Mouse (Mus musculus) hindbrain, postnatal 0 days (tissue): ENCODE results near the gene Gpx1. TPM values are rescaled to one million over a fixed set of nuclear protein-coding genes. Genes with fewer than 3 reads are reported as not detected.

Source experiments
- ATAC-seq: fragments of 200-750 bp; cut with Nextera tagmentation; 2 replicates; pipeline ENCODE4 v1.8.0; 2017; ENCODE audit warnings: mild to moderate bottlenecking, moderate TSS enrichment, moderate library complexity
- DNase-seq: peaks from one replicate; pipeline ENCODE4 v3.0.0-alpha.2; 2015; ENCODE audit warnings: low spot score
- H3K27ac ChIP-seq: fragments of 300-500 bp; sonication (generic); 2 replicates; pipeline ENCODE4 v1.5.1; 2014; ENCODE audit warnings: mild to moderate bottlenecking
- H3K27me3 ChIP-seq: fragments of 300-500 bp; sonication (generic); 2 replicates; pipeline ENCODE4 v1.6.1; 2014; ENCODE audit warnings: low read length, mixed read lengths; ENCODE audit not compliant: insufficient read depth
- H3K36me3 ChIP-seq: fragments of 300-500 bp; sonication (generic); 2 replicates; pipeline ENCODE4 v1.6.1; 2014; ENCODE audit warnings: low read length, mixed read lengths; ENCODE audit not compliant: insufficient read depth
- H3K4me1 ChIP-seq: fragments of 300-500 bp; sonication (generic); 2 replicates; pipeline ENCODE4 v1.6.1; 2014; ENCODE audit warnings: antibody characterized with exemption, low read length, mixed read lengths; ENCODE audit not compliant: insufficient read depth
- H3K4me2 ChIP-seq: fragments of 300-500 bp; sonication (generic); 2 replicates; pipeline ENCODE4 v1.6.1; 2014; ENCODE audit warnings: low read depth, mild to moderate bottlenecking, low read length, moderate library complexity, mixed read lengths
- H3K4me3 ChIP-seq: fragments of 300-500 bp; sonication (generic); 2 replicates; pipeline ENCODE4 v1.5.1; 2014; ENCODE audit warnings: low read length
- H3K9ac ChIP-seq: fragments of 300-500 bp; sonication (generic); replicated peaks from 2 replicates; pipeline ENCODE4 v1.6.1; 2014; ENCODE audit warnings: mild to moderate bottlenecking, low read length, moderate library complexity, mixed read lengths
- H3K9me3 ChIP-seq: fragments of 300-500 bp; sonication (generic); 2 replicates; pipeline ENCODE4 v1.6.1; 2016; ENCODE audit warnings: low read length, mixed read lengths
- CTCF ChIP-seq: IDR thresholded peaks from 2 replicates; pipeline ENCODE4 v1.5.1; 2016; ENCODE audit warnings: antibody characterized with exemption, control low read depth, low read depth
- WGBS: fragments of 180-500 bp; shearing (Covaris S2); extraction: QIAGEN DNeasy Blood & Tissue Kit; methylation state at CpG from one replicate; pipeline ENCODE4 v1.1.7; 2014; 5-methylcytosine and 5-hydroxymethylcytosine counted together
- polyA plus RNA-seq: library from polyadenylated mRNA; unstranded; fragments of >200 nt; fragmentation: Nextera tagmentation; extraction: Ambion mirVana; gene quantifications from 2 replicates; pipeline ENCODE4 v1.2.1, GENCODE M21; 2015
- total RNA-seq: library from RNA; depleted of rRNA; stranded (reverse); fragments of >200 nt; gene quantifications from 2 replicates; pipeline ENCODE4 v1.2.3, GENCODE M21; 2014; rRNA removed

Gpx1 gene
- total and polyA plus RNA-seq, 2 experiments from 2014 or later = 226 to 426 TPM

DNA sequence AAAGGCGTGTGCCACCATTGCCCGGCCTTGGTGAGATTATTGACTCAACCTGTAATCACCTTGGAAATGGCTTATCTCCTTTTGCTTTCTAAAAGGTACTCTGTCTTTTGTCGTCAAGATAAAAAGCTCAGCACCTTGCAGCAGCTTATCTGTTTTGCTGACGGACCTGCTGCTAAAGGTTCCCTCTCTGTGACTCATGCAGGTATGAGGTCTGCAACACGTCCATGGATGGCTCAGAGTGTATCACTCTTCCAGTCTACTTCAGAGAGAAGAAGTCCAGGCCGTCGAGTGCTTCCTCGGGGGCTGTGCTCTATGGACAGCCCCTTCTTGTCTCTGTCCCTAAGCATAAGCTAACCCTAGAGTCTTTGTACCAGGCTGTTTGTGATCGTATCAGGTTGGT is 39.5 kb downstream of the Gpx1 start:
- ATAC-seq (no peak), DNase-seq (no peak)
- Histone ChIP-seq H3K4me3 (no peak overlapping the region), H3K4me1 (no peaks in the 10 kb centered on the region), H3K36me3 (peaks cover 74% of the 10 kb centered on the region), H3K4me2 (no peak overlapping the region), H3K9me3 (no peaks in the 10 kb centered on the region), H3K9ac (no peak overlapping the region), H3K27me3 (no peaks in the 10 kb centered on the region), H3K27ac (no peak overlapping the region)
- no peak for TF ChIP-seq CTCF
- WGBS = 92% methylated on average over 9 of the region's 9 CpGs

DNA sequence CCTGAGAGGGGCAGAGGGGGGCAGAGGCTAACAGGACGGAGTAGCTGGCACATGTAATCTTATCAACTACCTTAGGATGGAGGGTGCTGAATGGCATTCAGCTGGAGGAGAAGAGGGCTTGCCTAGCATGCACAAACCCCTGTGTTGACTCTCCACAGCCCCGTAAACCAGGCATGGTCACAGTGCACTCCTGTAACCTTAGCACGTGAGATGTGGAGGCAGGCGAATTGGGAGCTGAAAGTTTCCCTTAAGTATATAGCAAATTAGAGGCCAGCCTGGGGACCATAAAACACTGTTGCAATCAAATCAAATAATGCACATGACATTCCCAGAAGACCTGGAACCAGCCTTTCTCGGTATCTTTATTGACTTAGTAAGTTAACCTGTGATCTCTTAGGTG is 40.0 kb downstream of the Gpx1 start:
- Histone ChIP-seq H3K27me3 (no peaks in the 10 kb centered on the region), H3K4me1 (no peaks in the 10 kb centered on the region), H3K4me2 (no peak overlapping the region), H3K4me3 (no peak overlapping the region), H3K36me3 (peaks cover 74% of the 10 kb centered on the region), H3K27ac (no peak overlapping the region), H3K9me3 (no peaks in the 10 kb centered on the region), H3K9ac (no peak overlapping the region)
- WGBS = 92% methylated on average over 5 of the region's 5 CpGs
- DNase-seq (no peak), ATAC-seq (no peak)
- TF ChIP-seq CTCF = no peak

DNA sequence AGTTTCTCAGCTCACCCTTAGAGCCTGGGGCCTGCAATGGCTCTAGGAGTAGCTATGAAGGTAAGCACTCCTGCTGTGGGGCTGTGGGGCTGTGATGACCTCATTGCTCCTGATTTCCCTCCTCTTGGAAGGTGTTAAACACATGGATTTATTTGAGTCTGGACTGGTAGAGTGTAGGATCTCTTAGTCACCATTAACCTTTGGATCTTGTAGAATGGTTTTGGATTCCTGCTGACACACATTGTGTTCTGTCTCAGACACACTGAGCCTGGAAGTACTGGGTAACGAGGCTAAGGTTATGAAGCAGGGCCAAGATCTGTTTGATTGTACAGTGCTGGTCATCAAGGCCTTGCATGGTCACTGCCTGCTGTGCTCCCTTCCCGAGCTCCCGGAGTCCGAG is 40.6 kb downstream of the Gpx1 start:
- Histone ChIP-seq H3K4me1 (no peaks in the 10 kb centered on the region), H3K9ac (no peak overlapping the region), H3K4me3 (no peak overlapping the region), H3K36me3 (peaks cover 74% of the 10 kb centered on the region), H3K4me2 (no peak overlapping the region), H3K27ac (no peak overlapping the region), H3K27me3 (no peaks in the 10 kb centered on the region), H3K9me3 (no peaks in the 10 kb centered on the region)
- no peak for ATAC-seq
- no peak for DNase-seq
- no peak for TF ChIP-seq CTCF
- WGBS = 87% methylated on average over 4 of the region's 4 CpGs

DNA sequence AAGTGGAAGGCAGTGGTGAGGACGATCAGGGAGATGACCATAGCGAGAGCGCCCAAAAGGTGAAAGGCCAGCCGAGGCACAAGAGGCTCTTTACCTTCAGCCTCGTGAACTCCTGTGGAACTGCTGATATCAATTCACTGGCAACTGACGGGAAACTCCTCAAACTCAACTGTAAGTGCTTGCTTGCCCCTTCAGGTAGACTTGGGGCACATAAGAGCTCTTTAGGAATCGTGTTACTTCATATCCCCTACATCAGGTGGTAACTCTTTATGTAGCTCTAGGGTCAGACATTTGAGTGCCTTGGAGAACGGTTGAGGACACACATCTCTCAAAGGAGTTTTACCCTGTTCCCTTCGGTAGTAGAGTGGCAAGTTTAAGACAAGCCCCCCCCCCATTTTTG is 42.7 kb downstream of the Gpx1 start:
- Histone ChIP-seq H3K27me3 (no peaks in the 10 kb centered on the region), H3K4me1 (no peaks in the 10 kb centered on the region), H3K9me3 (no peaks in the 10 kb centered on the region), H3K36me3 (peaks cover 75% of the 10 kb centered on the region), H3K27ac (no peak overlapping the region), H3K4me2 (no peak overlapping the region), H3K9ac (no peak overlapping the region), H3K4me3 (no peak overlapping the region)
- WGBS = 95% methylated on average over 9 of the region's 9 CpGs
- ATAC-seq (no peak), DNase-seq (no peak)
- no peak for TF ChIP-seq CTCF

DNA sequence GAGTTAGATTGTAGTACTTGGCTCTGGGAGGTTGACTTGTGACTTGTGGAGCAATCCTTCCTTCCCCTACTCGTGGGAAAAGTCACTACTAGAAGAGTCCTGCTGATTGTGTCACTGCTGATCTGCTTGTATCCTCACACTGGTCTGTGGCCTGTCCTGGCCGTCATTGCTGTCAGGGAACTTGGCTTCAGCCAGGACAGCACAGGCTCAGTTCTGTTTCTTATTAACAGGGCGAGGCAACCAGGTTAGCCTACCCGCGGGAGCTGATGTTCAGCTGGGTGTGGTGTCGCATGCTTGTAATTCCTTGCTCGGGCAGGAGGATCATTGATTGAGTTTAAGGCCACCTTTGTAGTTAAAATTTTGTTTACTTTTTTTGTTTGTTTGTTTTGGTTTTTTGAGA is 46.3 kb downstream of the Gpx1 start:
- Histone ChIP-seq H3K9me3 (no peaks in the 10 kb centered on the region), H3K4me1 (no peaks in the 10 kb centered on the region), H3K27ac (no peak overlapping the region), H3K36me3 (peaks cover 72% of the 10 kb centered on the region), H3K27me3 (no peaks in the 10 kb centered on the region), H3K9ac (no peak overlapping the region), H3K4me3 (no peak overlapping the region), H3K4me2 (no peak overlapping the region)
- WGBS = 85% methylated on average over 7 of the region's 7 CpGs
- DNase-seq = no peak
- no peak for TF ChIP-seq CTCF
- ATAC-seq = no peak

DNA sequence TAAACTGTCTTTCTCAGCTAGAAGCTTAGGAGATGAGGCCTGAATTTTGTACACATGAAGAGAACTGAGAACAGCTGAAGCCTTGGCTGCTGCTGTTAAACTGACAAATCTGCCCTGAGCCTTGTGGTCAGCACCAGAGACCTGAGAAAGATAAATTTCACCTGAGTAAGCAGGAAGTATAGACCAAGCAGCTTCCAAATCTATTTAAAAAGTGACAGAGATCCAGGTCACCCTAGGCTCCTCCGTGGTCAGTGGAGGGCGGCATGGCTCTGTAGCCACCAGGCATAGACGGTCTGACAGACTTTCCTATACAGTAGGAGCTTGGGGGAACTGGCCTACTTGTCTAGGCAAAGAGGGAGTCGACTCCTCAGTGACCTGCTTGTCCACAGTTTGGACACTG is 48.1 kb downstream of the Gpx1 start:
- 80% methylated on average over 4 of the region's 4 CpGs for WGBS
- Histone ChIP-seq H3K4me2 (no peak overlapping the region), H3K27me3 (no peaks in the 10 kb centered on the region), H3K4me1 (no peaks in the 10 kb centered on the region), H3K4me3 (no peak overlapping the region), H3K9me3 (no peaks in the 10 kb centered on the region), H3K27ac (no peak overlapping the region), H3K9ac (no peak overlapping the region), H3K36me3 (peaks cover 73% of the 10 kb centered on the region)
- DNase-seq = no peak
- no peak for ATAC-seq
- no peak for TF ChIP-seq CTCF

DNA sequence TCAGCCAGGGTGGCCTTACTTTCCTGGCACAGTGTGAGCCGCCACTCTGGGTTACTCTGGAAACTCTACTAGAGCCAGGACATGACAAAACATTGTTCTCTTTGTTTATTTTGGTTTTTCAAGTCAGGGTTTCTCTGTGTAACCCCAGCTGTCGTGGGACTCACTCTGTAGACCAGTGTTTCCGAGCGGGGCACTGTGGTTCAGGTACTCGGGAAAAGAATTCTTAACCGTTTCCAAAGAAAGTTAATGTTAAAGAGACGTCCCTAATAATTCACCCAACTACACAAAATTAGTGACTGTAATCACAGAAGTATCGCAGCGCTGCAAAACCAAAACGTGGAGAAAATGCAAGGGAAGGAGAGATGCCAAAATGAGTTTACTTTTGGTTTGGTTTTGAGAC is 49.9 kb downstream of the Gpx1 start:
- DNase-seq (no peak), ATAC-seq (no peak)
- Histone ChIP-seq H3K27me3 (no peaks in the 10 kb centered on the region), H3K9ac (no peak overlapping the region), H3K36me3 (peaks cover 67% of the 10 kb centered on the region), H3K4me2 (no peak overlapping the region), H3K4me1 (no peaks in the 10 kb centered on the region), H3K27ac (no peak overlapping the region), H3K9me3 (no peaks in the 10 kb centered on the region), H3K4me3 (no peak overlapping the region)
- TF ChIP-seq CTCF = no peak
- 72% methylated on average over 10 of the region's 10 CpGs for WGBS

DNA sequence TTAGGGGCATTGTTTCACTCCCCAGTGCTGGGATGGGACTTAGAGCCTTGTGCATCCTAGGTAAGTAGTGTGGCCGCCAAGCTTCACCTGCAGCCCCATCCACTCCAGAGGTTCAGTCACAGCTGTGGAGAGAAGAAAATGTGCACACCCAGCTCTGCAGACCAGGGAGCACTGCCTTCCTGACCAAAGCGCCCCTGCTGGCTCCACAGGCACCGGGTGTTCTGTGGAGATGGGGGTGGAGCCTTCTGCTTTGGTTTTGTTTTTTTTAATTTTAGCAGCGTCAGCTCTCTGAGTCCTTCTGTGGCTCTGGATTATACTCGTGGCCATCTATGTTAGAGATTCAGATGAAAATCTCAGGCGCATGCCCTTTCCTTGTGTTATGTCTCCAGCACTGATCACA is 50.5 kb downstream of the Gpx1 start:
- DNase-seq = no peak
- H3K27ac ChIP-seq = no peak overlapping the region
- no peak overlapping the region for H3K4me2 ChIP-seq
- no peaks in the 10 kb centered on the region for H3K9me3 ChIP-seq
- no peaks in the 10 kb centered on the region for H3K4me1 ChIP-seq
- no peak overlapping the region for H3K4me3 ChIP-seq
- 77% methylated on average over 6 of the region's 6 CpGs for WGBS
- H3K36me3 ChIP-seq = peaks cover 60% of the 10 kb centered on the region
- no peak for ATAC-seq
- no peak overlapping the region for H3K9ac ChIP-seq
- no peaks in the 10 kb centered on the region for H3K27me3 ChIP-seq
- TF ChIP-seq CTCF = no peak

Other genes starting within 250 kb of the Gpx1 start
- gene Apeh, start 244.3 kb upstream of the Gpx1 start, total RNA-seq = 47.8 and 53.3 TPM in 2 replicates
- 39.6 and 40.4 TPM in 2 replicates for gene Apeh, start 244.3 kb upstream of the Gpx1 start, polyA plus RNA-seq
- gene Bsn, start 148.5 kb upstream of the Gpx1 start, total RNA-seq = 53.9 and 60.7 TPM in 2 replicates
- gene Bsn, start 148.5 kb upstream of the Gpx1 start, polyA plus RNA-seq = 6.5 and 7.4 TPM in 2 replicates
- gene Dag1, start 74.9 kb upstream of the Gpx1 start, total RNA-seq = 127 and 129 TPM in 2 replicates
- 70.2 and 76.3 TPM in 2 replicates for gene Dag1, start 74.9 kb upstream of the Gpx1 start, polyA plus RNA-seq
- 79.8 and 108 TPM in 2 replicates for gene Nicn1, start 48.5 kb upstream of the Gpx1 start, total RNA-seq
- gene Nicn1, start 48.5 kb upstream of the Gpx1 start, polyA plus RNA-seq = 114 and 118 TPM in 2 replicates
- gene Amt, start 42.0 kb upstream of the Gpx1 start, total RNA-seq = 22.5 and 27.1 TPM in 2 replicates
- gene Amt, start 42.0 kb upstream of the Gpx1 start, polyA plus RNA-seq = 28.5 and 32.9 TPM in 2 replicates
- 105 and 106 TPM in 2 replicates for gene Rhoa, start 32.8 kb upstream of the Gpx1 start, total RNA-seq
- 268 and 276 TPM in 2 replicates for gene Rhoa, start 32.8 kb upstream of the Gpx1 start, polyA plus RNA-seq
- 65.2 and 66.5 TPM in 2 replicates for gene Tcta, start 32.7 kb upstream of the Gpx1 start, total RNA-seq
- 79.4 and 80.3 TPM in 2 replicates for gene Tcta, start 32.7 kb upstream of the Gpx1 start, polyA plus RNA-seq
- 92.0 and 97.8 TPM in 2 replicates for gene Usp4, start 8.9 kb downstream of the Gpx1 start, total RNA-seq
- gene Usp4, start 8.9 kb downstream of the Gpx1 start, polyA plus RNA-seq = 93.4 and 94.4 TPM in 2 replicates
- gene 1700102P08Rik, start 53.9 kb downstream of the Gpx1 start, total RNA-seq = 0.43 and 2.8 TPM in 2 replicates
- 0.61 and 0.81 TPM in 2 replicates for gene 1700102P08Rik, start 53.9 kb downstream of the Gpx1 start, polyA plus RNA-seq
- gene Ccdc36, start 89.6 kb downstream of the Gpx1 start, total RNA-seq = 0.97 and 1.2 TPM in 2 replicates
- 1.7 TPM in 2 replicates for gene Ccdc36, start 89.6 kb downstream of the Gpx1 start, polyA plus RNA-seq
- not detected in 2 replicates for gene BC048562, start 97.6 kb downstream of the Gpx1 start, total RNA-seq
- not detected in 2 replicates for gene BC048562, start 97.6 kb downstream of the Gpx1 start, polyA plus RNA-seq
- gene Ccdc71, start 121.6 kb downstream of the Gpx1 start, total RNA-seq = 32.9 and 37.2 TPM in 2 replicates
- 46.9 and 55.9 TPM in 2 replicates for gene Ccdc71, start 121.6 kb downstream of the Gpx1 start, polyA plus RNA-seq
- gene Klhdc8b, start 122.7 kb downstream of the Gpx1 start, total RNA-seq = 62.6 and 72.8 TPM in 2 replicates
- gene Klhdc8b, start 122.7 kb downstream of the Gpx1 start, polyA plus RNA-seq = 44.9 and 46.5 TPM in 2 replicates
- 77.5 and 99.8 TPM in 2 replicates for gene Lamb2, start 140.8 kb downstream of the Gpx1 start, total RNA-seq
- gene Lamb2, start 140.8 kb downstream of the Gpx1 start, polyA plus RNA-seq = 16.0 and 18.6 TPM in 2 replicates
- gene Usp19, start 151.7 kb downstream of the Gpx1 start, total RNA-seq = 87.6 and 104 TPM in 2 replicates
- 51.6 and 52.0 TPM in 2 replicates for gene Usp19, start 151.7 kb downstream of the Gpx1 start, polyA plus RNA-seq
- gene Qars, start 168.8 kb downstream of the Gpx1 start, total RNA-seq = 153 and 175 TPM in 2 replicates
- gene Qars, start 168.8 kb downstream of the Gpx1 start, polyA plus RNA-seq = 55.2 and 58.3 TPM in 2 replicates
- 226 and 252 TPM in 2 replicates for gene Qrich1, start 177.9 kb downstream of the Gpx1 start, total RNA-seq
- 98.1 and 98.7 TPM in 2 replicates for gene Qrich1, start 177.9 kb downstream of the Gpx1 start, polyA plus RNA-seq
- gene Impdh2, start 221.4 kb downstream of the Gpx1 start, total RNA-seq = 93.8 and 98.3 TPM in 2 replicates
- 103 and 106 TPM in 2 replicates for gene Impdh2, start 221.4 kb downstream of the Gpx1 start, polyA plus RNA-seq
- 54.1 and 70.5 TPM in 2 replicates for gene Ndufaf3, start 228.5 kb downstream of the Gpx1 start, total RNA-seq
- 84.5 and 88.9 TPM in 2 replicates for gene Ndufaf3, start 228.5 kb downstream of the Gpx1 start, polyA plus RNA-seq
- gene Dalrd3, start 231.0 kb downstream of the Gpx1 start, total RNA-seq = 97.3 and 109 TPM in 2 replicates
- 251 and 255 TPM in 2 replicates for gene Dalrd3, start 231.0 kb downstream of the Gpx1 start, polyA plus RNA-seq
- 581 and 603 TPM in 2 replicates for gene Wdr6, start 239.8 kb downstream of the Gpx1 start, total RNA-seq
- gene Wdr6, start 239.8 kb downstream of the Gpx1 start, polyA plus RNA-seq = 265 and 282 TPM in 2 replicates